Mouse (Mus musculus) thymus, adult 2 months (tissue): Measurements from ENCODE around the gene Atp11a. TPM values are rescaled to one million over a fixed set of nuclear protein-coding genes. Genes with fewer than 3 reads are reported as not detected.

Experiments
- DNase-seq: peaks from one replicate; pipeline ENCODE4 v3.0.0; 2021
- H3K27ac ChIP-seq: fragments of 200-500 bp; 2 replicates; pipeline ENCODE4 v1.5.1; 2012; ENCODE audit warnings: low read length, control low read depth; ENCODE audit not compliant: control insufficient read depth, insufficient read depth
- H3K27me3 ChIP-seq: fragments of 200-500 bp; 2 replicates; pipeline ENCODE4 v1.6.1; 2012; ENCODE audit warnings: mild to moderate bottlenecking, low read length, moderate library complexity, mixed read lengths; ENCODE audit not compliant: control insufficient read depth, insufficient read depth
- H3K36me3 ChIP-seq: fragments of 200-500 bp; 2 replicates; pipeline ENCODE4 v1.6.1; 2012; ENCODE audit warnings: mild to moderate bottlenecking, low read length, moderate library complexity; ENCODE audit not compliant: control insufficient read depth, insufficient read depth
- H3K4me1 ChIP-seq: fragments of 200-500 bp; replicated peaks from 2 replicates; pipeline ENCODE4 v1.6.1; 2012; ENCODE audit warnings: low read length; ENCODE audit not compliant: control insufficient read depth, insufficient read depth
- H3K4me3 ChIP-seq: fragments of 200-500 bp; 2 replicates; pipeline ENCODE4 v1.5.1; 2012; ENCODE audit warnings: mild to moderate bottlenecking, low read length, control low read depth, moderate library complexity; ENCODE audit not compliant: control insufficient read depth, insufficient read depth
- CTCF ChIP-seq: fragments of 200-500 bp; IDR thresholded peaks from 2 replicates; pipeline ENCODE4 v1.5.1; 2012; ENCODE audit warnings: mild to moderate bottlenecking, control low read depth, low read length, moderate library complexity, borderline replicate concordance; ENCODE audit not compliant: control insufficient read depth, poor library complexity, insufficient read depth; ENCODE audit errors: extremely low read depth
- POLR2A ChIP-seq: fragments of 200-500 bp; IDR thresholded peaks from 2 replicates; pipeline ENCODE4 v1.6.1; 2012; ENCODE audit warnings: mild to moderate bottlenecking, low read length, control low read depth, moderate library complexity; ENCODE audit not compliant: control insufficient read depth, poor library complexity, insufficient read depth; ENCODE audit errors: extremely low read depth
- WGBS: fragments of 180-500 bp; shearing (Covaris S2); methylation state at CpG from one replicate; pipeline ENCODE4 v1.1.7; 2018; 5-methylcytosine and 5-hydroxymethylcytosine counted together
- polyA plus RNA-seq: library from polyadenylated mRNA; depleted of rRNA; stranded (reverse); fragments of >200 nt; gene quantifications from 2 replicates; pipeline ENCODE4 v1.2.3, GENCODE M21; 2012

Atp11a gene
- polyA plus RNA-seq, 1 experiment: 64.8 TPM

- no peak for TF ChIP-seq CTCF
- H3K27ac ChIP-seq: no peak overlapping the region
- no peaks in the 10 kb centered on the region for H3K4me1 ChIP-seq
- 95% methylated on average over 10 of the region's 10 CpGs for WGBS
- H3K36me3 ChIP-seq: no peaks in the 10 kb centered on the region
- no peak for DNase-seq
- no peaks in the 10 kb centered on the region for H3K27me3 ChIP-seq
- H3K4me3 ChIP-seq: no peak overlapping the region
These were observed 46.3 kb downstream of the Atp11a start for GRCm38 (mm10) chr8:12803121-12803520.

GRCm38 (mm10) chr8:12804909-12805308 lies 48.1 kb downstream of the Atp11a start:
- 94% methylated on average over 5 of the region's 5 CpGs for WGBS

GRCm38 (mm10) chr8:12805569-12805968 lies 48.8 kb downstream of the Atp11a start:
- Histone ChIP-seq H3K36me3 (no peaks in the 10 kb centered on the region), H3K4me1 (no peaks in the 10 kb centered on the region), H3K4me3 (no peak overlapping the region), H3K27ac (no peak overlapping the region), H3K27me3 (no peaks in the 10 kb centered on the region)
- DNase-seq: no peak
- 92% methylated on average over 4 of the region's 4 CpGs for WGBS
- no peak for TF ChIP-seq CTCF

More at GRCm38 (mm10) chr8:12804909-12805308, 48.1 kb downstream of the Atp11a start:
- H3K36me3 ChIP-seq: no peaks in the 10 kb centered on the region
- H3K4me3 ChIP-seq: no peak overlapping the region
- H3K27ac ChIP-seq: no peak overlapping the region
- no peak for TF ChIP-seq POLR2A
- TF ChIP-seq CTCF: no peak
- H3K4me1 ChIP-seq: no peaks in the 10 kb centered on the region
- no peaks in the 10 kb centered on the region for H3K27me3 ChIP-seq
- no peak for DNase-seq

- Histone ChIP-seq H3K4me1 (no peaks in the 10 kb centered on the region), H3K27ac (no peak overlapping the region), H3K36me3 (no peaks in the 10 kb centered on the region), H3K27me3 (no peaks in the 10 kb centered on the region), H3K4me3 (no peak overlapping the region)
- WGBS: 98% methylated on average over 2 of the region's 2 CpGs
- DNase-seq: no peak
- TF ChIP-seq POLR2A: no peak
- TF ChIP-seq CTCF: no peak
These were observed 51.2 kb downstream of the Atp11a start for GRCm38 (mm10) chr8:12808018-12808417.

- WGBS: 99% methylated on average over 2 of the region's 2 CpGs
- Histone ChIP-seq H3K27ac (no peak overlapping the region), H3K27me3 (no peaks in the 10 kb centered on the region), H3K4me1 (no peaks in the 10 kb centered on the region), H3K36me3 (no peaks in the 10 kb centered on the region), H3K4me3 (no peak overlapping the region)
- TF ChIP-seq POLR2A (no peak), CTCF (no peak)
- DNase-seq: no peak
These were observed 52.7 kb downstream of the Atp11a start for GRCm38 (mm10) chr8:12809516-12809915.

- no peak overlapping the region for H3K4me3 ChIP-seq
- H3K27me3 ChIP-seq: no peaks in the 10 kb centered on the region
- TF ChIP-seq POLR2A (no peak), CTCF (no peak)
- H3K4me1 ChIP-seq: no peaks in the 10 kb centered on the region
- no peak for DNase-seq
- no peaks in the 10 kb centered on the region for H3K36me3 ChIP-seq
- WGBS: 67% methylated on average over 6 of the region's 6 CpGs
- H3K27ac ChIP-seq: no peak overlapping the region
These were observed 54.4 kb downstream of the Atp11a start for GRCm38 (mm10) chr8:12811231-12811630.

- TF ChIP-seq POLR2A (no peak), CTCF (no peak)
- DNase-seq: no peak
- Histone ChIP-seq H3K27ac (no peak overlapping the region), H3K27me3 (no peaks in the 10 kb centered on the region), H3K4me1 (no peaks in the 10 kb centered on the region), H3K36me3 (no peaks in the 10 kb centered on the region), H3K4me3 (no peak overlapping the region)
- 97% methylated on average over 6 of the region's 6 CpGs for WGBS
These were observed 59.6 kb downstream of the Atp11a start for GRCm38 (mm10) chr8:12816412-12816811.
